Mouse (Mus musculus) liver, embryonic 16.5 days (tissue): ENCODE data around the gene Thap8. TPM values are rescaled to one million over a fixed set of nuclear protein-coding genes. Genes with fewer than 3 reads are reported as not detected.
A peak's percentile ranks its signal among the peaks of the same experiment; 100 is the strongest.

Experiments
- ATAC-seq: fragments of 200-750 bp; cut with Nextera tagmentation; 2 replicates; pipeline ENCODE4 v1.8.0; 2017; ENCODE audit warnings: low read depth, mild to moderate bottlenecking, moderate number of reproducible peaks, moderate library complexity
- H3K27ac ChIP-seq: fragments of 300-500 bp; sonication (generic); 2 replicates; pipeline ENCODE4 v1.5.1; 2014; ENCODE audit warnings: mild to moderate bottlenecking, low read length
- H3K27me3 ChIP-seq: fragments of 300-500 bp; sonication (generic); 2 replicates; pipeline ENCODE4 v1.6.1; 2014; ENCODE audit warnings: low read depth, low read length, mixed read lengths; ENCODE audit not compliant: control insufficient read depth, insufficient read depth
- H3K36me3 ChIP-seq: fragments of 300-500 bp; sonication (generic); 2 replicates; pipeline ENCODE4 v1.6.1; 2014; ENCODE audit warnings: mild to moderate bottlenecking; ENCODE audit not compliant: control insufficient read depth, insufficient read depth
- H3K4me1 ChIP-seq: fragments of 300-500 bp; sonication (generic); 2 replicates; pipeline ENCODE4 v1.6.1; 2014; ENCODE audit warnings: low read depth, low read length, mixed read lengths; ENCODE audit not compliant: control insufficient read depth
- H3K4me2 ChIP-seq: fragments of 300-500 bp; sonication (generic); 2 replicates; pipeline ENCODE4 v1.6.1; 2014; ENCODE audit warnings: low read depth, low read length, mixed read lengths
- H3K4me3 ChIP-seq: fragments of 300-500 bp; sonication (generic); 2 replicates; pipeline ENCODE4 v1.5.1; 2014; ENCODE audit warnings: low read depth, mild to moderate bottlenecking, low read length
- H3K9ac ChIP-seq: fragments of 300-500 bp; sonication (generic); 2 replicates; pipeline ENCODE4 v1.6.1; 2014; ENCODE audit warnings: low read depth, low read length
- H3K9me3 ChIP-seq: fragments of 300-500 bp; sonication (generic); replicated peaks from 2 replicates; pipeline ENCODE4 v1.6.1; 2016; ENCODE audit warnings: low read length; ENCODE audit not compliant: control insufficient read depth
- WGBS: fragments of 180-500 bp; shearing (Covaris S2); extraction: QIAGEN DNeasy Blood & Tissue Kit; methylation state at CpG from one replicate; pipeline ENCODE4 v1.1.7; 2014; ENCODE audit not compliant: insufficient replicate concordance; 5-methylcytosine and 5-hydroxymethylcytosine counted together
- polyA plus RNA-seq: library from polyadenylated mRNA; unstranded; fragments of >200 nt; fragmentation: Nextera tagmentation; extraction: Ambion mirVana; gene quantifications from 2 replicates; pipeline ENCODE4 v1.2.1, GENCODE M21; 2015

Gene Thap8
- polyA plus RNA-seq: 0.11 and 0.19 TPM in 2 replicates

- H3K4me1 ChIP-seq: peaks cover 22% of the 10 kb centered on the region
- no peaks in the 10 kb centered on the region for H3K9me3 ChIP-seq
- no peaks in the 10 kb centered on the region for H3K36me3 ChIP-seq
- peak within 1 kb of the TSS; percentile 81 for H3K9ac ChIP-seq
- peak; percentile 92 for ATAC-seq
- peak within 1 kb of the TSS; percentile 97 for H3K27ac ChIP-seq
- H3K4me2 ChIP-seq: peak within 1 kb of the TSS; percentile 94
- H3K27me3 ChIP-seq: no peaks in the 10 kb centered on the region
- peak within 1 kb of the TSS; percentile 90 for H3K4me3 ChIP-seq
- under 1% methylated on average over 47 of the region's 49 CpGs for WGBS
These were observed at the start of gene Thap8, which contains the start of gene Wdr62 for GRCm38 (mm10) chr7:30279951-30280669. TSS of gene Thap8 (plus strand) at chr7:30280094. TSS of gene Wdr62 (minus strand) at chr7:30280419.

DNA sequence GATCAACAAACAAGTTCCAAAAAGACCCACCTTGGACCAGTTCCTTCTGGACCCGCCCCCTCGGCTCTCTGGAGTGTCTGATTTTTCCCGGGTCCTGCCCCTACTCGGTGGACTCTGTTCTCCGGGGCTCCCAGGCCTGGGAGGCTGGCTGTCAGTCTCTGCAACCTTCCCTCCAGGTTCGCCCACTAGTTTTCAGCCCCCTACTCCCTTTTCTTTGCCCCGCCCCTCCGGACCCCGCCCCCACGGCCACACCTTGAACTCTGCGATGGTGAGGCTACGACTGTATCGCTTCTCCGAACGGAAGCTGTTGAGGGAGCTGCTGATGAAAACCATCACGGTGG is 48.6 kb upstream of the Thap8 start:
- WGBS: under 1% methylated on average over 16 of the region's 16 CpGs
- H3K27ac ChIP-seq: 0 out of 2 replicates have a peak overlapping the region, but pooled peaks have one; percentile 22
- H3K4me2 ChIP-seq: peak overlapping the region; percentile 84
- H3K4me3 ChIP-seq: peak overlapping the region; percentile 83
- H3K9ac ChIP-seq: peak overlapping the region; percentile 75
- H3K27me3 ChIP-seq: no peaks in the 10 kb centered on the region
- no peaks in the 10 kb centered on the region for H3K9me3 ChIP-seq
- peaks cover 1% of the 10 kb centered on the region; the same call in 1 of the 2 replicates for H3K36me3 ChIP-seq
- ATAC-seq: no peak; the same call in 1 of the 2 replicates
- peaks cover 16% of the 10 kb centered on the region for H3K4me1 ChIP-seq

- Histone ChIP-seq H3K27me3 (no peaks in the 10 kb centered on the region), H3K27ac (peak within 1 kb of the TSS; percentile 94), H3K4me2 (peak within 1 kb of the TSS; percentile 84), H3K4me1 (peaks cover 16% of the 10 kb centered on the region), H3K4me3 (peak within 1 kb of the TSS; percentile 83), H3K9ac (peak within 1 kb of the TSS; percentile 78), H3K36me3 (no peaks in the 10 kb centered on the region), H3K9me3 (no peaks in the 10 kb centered on the region)
- peak; percentile 97 for ATAC-seq
- WGBS: 0% methylated on average over 67 of the region's 67 CpGs
These were observed 48.0 kb upstream of the Thap8 start, which contains the start of the genes Polr2i and Tbcb for GRCm38 (mm10) chr7:30231669-30232454. TSS of gene Polr2i (plus strand) at chr7:30231948. TSS of gene Tbcb (minus strand) at chr7:30232272.

- H3K9me3 ChIP-seq: no peaks in the 10 kb centered on the region
- H3K4me1 ChIP-seq: peaks cover 16% of the 10 kb centered on the region
- H3K27ac ChIP-seq: peak overlapping the region; percentile 94
- no peak; the same call in 1 of the 2 replicates for ATAC-seq
- H3K27me3 ChIP-seq: no peaks in the 10 kb centered on the region
- no peaks in the 10 kb centered on the region for H3K36me3 ChIP-seq
- WGBS: 5% methylated on average over 24 of the region's 24 CpGs
- peak overlapping the region; percentile 83 for H3K4me3 ChIP-seq
- peak overlapping the region; percentile 84 for H3K4me2 ChIP-seq
- H3K9ac ChIP-seq: peak overlapping the region; percentile 78
These were observed 47.2 kb upstream of the Thap8 start for GRCm38 (mm10) chr7:30232631-30233148.

GRCm38 (mm10) chr7:30233387-30233786 is 46.5 kb upstream of the Thap8 start:
- Histone ChIP-seq H3K27ac (no peak overlapping the region), H3K36me3 (no peaks in the 10 kb centered on the region), H3K4me3 (no peak overlapping the region), H3K27me3 (no peaks in the 10 kb centered on the region), H3K9ac (no peak overlapping the region), H3K9me3 (no peaks in the 10 kb centered on the region), H3K4me1 (peaks cover 16% of the 10 kb centered on the region), H3K4me2 (peak overlapping the region; percentile 84; the same call in 1 of the 2 replicates)
- 81% methylated on average over 20 of the region's 20 CpGs for WGBS
- no peak for ATAC-seq

- Histone ChIP-seq H3K36me3 (no peaks in the 10 kb centered on the region), H3K9ac (no peak overlapping the region), H3K27ac (no peak overlapping the region), H3K27me3 (no peaks in the 10 kb centered on the region), H3K4me3 (no peak overlapping the region), H3K4me2 (no peak overlapping the region), H3K9me3 (no peaks in the 10 kb centered on the region), H3K4me1 (peaks cover 16% of the 10 kb centered on the region)
- 84% methylated on average over 15 of the region's 15 CpGs for WGBS
- no peak for ATAC-seq
These were observed 45.5 kb upstream of the Thap8 start for GRCm38 (mm10) chr7:30234276-30234858.

DNA sequence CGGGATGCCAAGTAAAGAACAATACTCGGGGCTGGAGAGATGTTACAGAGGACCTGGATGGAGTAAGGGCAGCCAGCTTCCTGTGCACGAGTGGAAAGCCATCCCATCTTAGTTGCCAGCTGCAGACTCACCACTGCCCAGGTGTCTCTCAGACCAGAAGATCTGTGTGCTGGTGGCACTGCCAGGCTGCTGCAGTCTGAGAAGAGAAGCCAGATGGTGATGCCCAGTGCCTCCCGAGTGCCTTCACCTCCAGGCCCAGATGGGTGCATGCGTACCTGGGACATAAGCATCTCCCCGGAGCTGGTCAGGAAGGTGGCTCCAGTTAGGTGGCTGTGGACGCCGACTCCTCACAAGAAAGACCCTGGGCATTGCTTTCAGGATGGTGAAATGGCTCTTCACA is 44.8 kb upstream of the Thap8 start:
- no peak for ATAC-seq
- Histone ChIP-seq H3K36me3 (no peaks in the 10 kb centered on the region), H3K27me3 (no peaks in the 10 kb centered on the region), H3K27ac (no peak overlapping the region), H3K9me3 (no peaks in the 10 kb centered on the region), H3K4me1 (peaks cover 16% of the 10 kb centered on the region), H3K4me3 (no peak overlapping the region), H3K4me2 (no peak overlapping the region), H3K9ac (no peak overlapping the region)
- WGBS: 65% methylated on average over 8 of the region's 8 CpGs

GRCm38 (mm10) chr7:30235625-30236024 is 44.3 kb upstream of the Thap8 start, which contains the start of gene Ovol3:
TSS of gene Ovol3 (minus strand) at chr7:30235725.
- peaks cover 16% of the 10 kb centered on the region for H3K4me1 ChIP-seq
- H3K27ac ChIP-seq: no peak within 1 kb of the TSS
- 67% methylated on average over 4 of the region's 4 CpGs for WGBS
- H3K9me3 ChIP-seq: no peaks in the 10 kb centered on the region
- ATAC-seq: no peak
- no peaks in the 10 kb centered on the region for H3K27me3 ChIP-seq
- no peak within 1 kb of the TSS for H3K4me2 ChIP-seq
- no peak within 1 kb of the TSS for H3K9ac ChIP-seq
- no peak within 1 kb of the TSS for H3K4me3 ChIP-seq
- H3K36me3 ChIP-seq: no peaks in the 10 kb centered on the region
